Mouse (Mus musculus) heart, adult 2 months (tissue): ENCODE data around the gene Tenm3.

ENCODE experiments used
- CTCF ChIP-seq: fragments of 200-600 bp; IDR thresholded peaks from 2 replicates; pipeline ENCODE4 v1.8.1; 2022; ENCODE audit warnings: antibody characterized with exemption, mild to moderate bottlenecking, moderate library complexity
- POLR2A ChIP-seq: fragments of 200-500 bp; IDR thresholded peaks from 2 replicates; pipeline ENCODE4 v1.6.1; 2011; ENCODE audit warnings: mild to moderate bottlenecking, low read depth, low read length, control low read depth; ENCODE audit not compliant: insufficient read depth

DNA sequence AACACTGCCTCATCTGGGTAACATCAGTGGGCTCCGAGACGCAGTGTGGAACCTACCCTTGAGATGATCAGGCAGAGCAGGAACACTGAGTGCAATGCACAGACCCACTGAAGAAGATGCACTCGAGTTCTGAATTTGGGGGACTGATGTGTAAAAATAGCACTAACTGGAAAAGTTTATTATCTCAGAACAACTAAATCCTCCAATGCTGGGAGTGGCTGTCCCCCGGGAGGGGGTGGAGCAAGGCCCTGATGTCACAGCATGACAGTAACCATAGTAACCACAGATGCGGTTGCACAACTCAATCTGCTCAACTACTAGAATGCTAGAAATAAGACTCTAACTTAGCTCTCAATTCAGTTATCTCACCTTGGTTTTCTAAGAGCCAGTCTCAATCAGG, 351.3 kb downstream of the Tenm3 start:
- no peak for TF ChIP-seq POLR2A
- TF ChIP-seq CTCF: no peak
